Mouse (Mus musculus) C2C12 (cell line): ENCODE results near the gene Nid1. TPM values are rescaled to one million over a fixed set of nuclear protein-coding genes. Genes with fewer than 3 reads are reported as not detected.

Experiments used
- H3K27me3 ChIP-seq: one replicate; pipeline ENCODE4 v1.6.1; 2011; ENCODE audit not compliant: control insufficient read depth, insufficient read depth, insufficient read length
- H3K36me3 ChIP-seq: one replicate; pipeline ENCODE4 v1.6.1; 2011; ENCODE audit not compliant: control insufficient read depth, insufficient read depth
- H3K4me3 ChIP-seq: one replicate; pipeline ENCODE4 v1.5.1; 2011; ENCODE audit warnings: mild to moderate bottlenecking, control low read depth; ENCODE audit not compliant: poor library complexity, insufficient read depth, severe bottlenecking
- H3K79me2 ChIP-seq: one replicate; pipeline ENCODE4 v1.6.1; 2011; ENCODE audit not compliant: control insufficient read depth, insufficient read depth
- H3K79me3 ChIP-seq: one replicate; pipeline ENCODE4 v1.6.1; 2011; ENCODE audit warnings: low read depth, control low read depth
- H3ac ChIP-seq: one replicate; pipeline ENCODE3; 2011; ENCODE audit warnings: low read depth; ENCODE audit not compliant: control insufficient read depth, insufficient read length
- CEBPB ChIP-seq: IDR thresholded peaks from one replicate; pipeline ENCODE4 v1.6.1; 2011; ENCODE audit warnings: low read depth, mild to moderate bottlenecking, control low read depth, moderate library complexity
- CTCF ChIP-seq: IDR thresholded peaks from one replicate; pipeline ENCODE4 v1.5.1; 2011; ENCODE audit not compliant: control insufficient read depth, insufficient read depth, insufficient read length
- FOSL1 ChIP-seq: IDR thresholded peaks from one replicate; pipeline ENCODE4 v1.8.0; 2011; ENCODE audit warnings: mild to moderate bottlenecking, low read length; ENCODE audit not compliant: poor library complexity, insufficient read depth, severe bottlenecking
- MAX ChIP-seq: IDR thresholded peaks from one replicate; pipeline ENCODE4 v1.6.1; 2011; ENCODE audit warnings: mild to moderate bottlenecking, control low read depth
- MYOD1 ChIP-seq: IDR thresholded peaks from one replicate; pipeline ENCODE4 v1.6.1; 2011; ENCODE audit warnings: low read depth; ENCODE audit not compliant: control insufficient read depth, insufficient read length
- MYOG ChIP-seq: IDR thresholded peaks from one replicate; pipeline ENCODE4 v1.6.1; 2011; ENCODE audit not compliant: control insufficient read depth, insufficient read length; ENCODE audit errors: extremely low read depth
- USF1 ChIP-seq: IDR thresholded peaks from one replicate; pipeline ENCODE4 v1.6.1; 2011; ENCODE audit warnings: low read depth, mild to moderate bottlenecking, control low read depth, moderate library complexity
- polyA plus RNA-seq: library from polyadenylated mRNA; unstranded; fragments of >200 nt; fragmentation: generic; extraction: Trizol; gene quantifications from one replicate; pipeline ENCODE4 v1.2.1, GENCODE M21; 2012; ENCODE audit warnings: missing spikeins

The Nid1 gene
- polyA plus RNA-seq, 1 experiment = 90.0 TPM

GRCm38 (mm10) chr13:13476568-13476967 is 39.2 kb downstream of the Nid1 start:
- H3K4me3 ChIP-seq = no peak overlapping the region
- H3K36me3 ChIP-seq = peaks cover 79% of the 10 kb centered on the region
- H3K79me3 ChIP-seq = no peaks in the 10 kb centered on the region
- H3ac ChIP-seq = no peak overlapping the region
- H3K79me2 ChIP-seq = no peaks in the 10 kb centered on the region
- TF ChIP-seq CEBPB = no peak
- no peak for TF ChIP-seq USF1
- TF ChIP-seq FOSL1 = no peak
- TF ChIP-seq CTCF = no peak
- no peak for TF ChIP-seq MYOD1
- H3K27me3 ChIP-seq = no peaks in the 10 kb centered on the region

GRCm38 (mm10) chr13:13477046-13477445 is 39.7 kb downstream of the Nid1 start:
- no peaks in the 10 kb centered on the region for H3K27me3 ChIP-seq
- TF ChIP-seq MAX = no peak
- no peak for TF ChIP-seq MYOG
- no peak for TF ChIP-seq CTCF
- TF ChIP-seq CEBPB = no peak
- TF ChIP-seq MYOD1 = no peak
- TF ChIP-seq FOSL1 = no peak
- no peak for TF ChIP-seq USF1
- peaks cover 82% of the 10 kb centered on the region for H3K36me3 ChIP-seq
- no peaks in the 10 kb centered on the region for H3K79me3 ChIP-seq
- H3K79me2 ChIP-seq = no peaks in the 10 kb centered on the region
- no peak overlapping the region for H3ac ChIP-seq
- no peak overlapping the region for H3K4me3 ChIP-seq

GRCm38 (mm10) chr13:13479986-13480385 is 42.6 kb downstream of the Nid1 start:
- Histone ChIP-seq H3K36me3 (peaks cover 92% of the 10 kb centered on the region), H3K4me3 (no peak overlapping the region), H3K79me3 (no peaks in the 10 kb centered on the region), H3ac (no peak overlapping the region), H3K27me3 (no peaks in the 10 kb centered on the region), H3K79me2 (no peaks in the 10 kb centered on the region)
- TF ChIP-seq USF1 (no peak), MYOD1 (no peak), CTCF (no peak), FOSL1 (no peak), CEBPB (no peak), MAX (no peak), MYOG (no peak)

GRCm38 (mm10) chr13:13481033-13481432 is 43.7 kb downstream of the Nid1 start:
- Histone ChIP-seq H3K36me3 (peaks cover 88% of the 10 kb centered on the region), H3K4me3 (no peak overlapping the region), H3K79me2 (no peaks in the 10 kb centered on the region), H3ac (no peak overlapping the region), H3K27me3 (no peaks in the 10 kb centered on the region), H3K79me3 (no peaks in the 10 kb centered on the region)
- TF ChIP-seq MAX = no peak
- no peak for TF ChIP-seq FOSL1
- TF ChIP-seq MYOG = no peak
- no peak for TF ChIP-seq CEBPB
- TF ChIP-seq CTCF = no peak
- TF ChIP-seq MYOD1 = no peak
- TF ChIP-seq USF1 = no peak

GRCm38 (mm10) chr13:13481875-13482674 is 44.7 kb downstream of the Nid1 start:
- Histone ChIP-seq H3K36me3 (peaks cover 87% of the 10 kb centered on the region), H3K4me3 (no peak overlapping the region), H3K79me2 (no peaks in the 10 kb centered on the region), H3K27me3 (no peaks in the 10 kb centered on the region), H3ac (no peak overlapping the region), H3K79me3 (no peaks in the 10 kb centered on the region)
- no peak for TF ChIP-seq USF1
- TF ChIP-seq FOSL1 = no peak
- TF ChIP-seq CEBPB = no peak
- TF ChIP-seq CTCF = no peak
- TF ChIP-seq MYOD1 = no peak
- TF ChIP-seq MYOG = no peak
- no peak for TF ChIP-seq MAX

- H3ac ChIP-seq = no peak overlapping the region
- no peak for TF ChIP-seq MYOG
- no peak for TF ChIP-seq FOSL1
- no peak for TF ChIP-seq CEBPB
- TF ChIP-seq CTCF = no peak
- no peak for TF ChIP-seq MAX
- no peak for TF ChIP-seq USF1
- TF ChIP-seq MYOD1 = no peak
- H3K79me2 ChIP-seq = no peaks in the 10 kb centered on the region
- H3K27me3 ChIP-seq = no peaks in the 10 kb centered on the region
- H3K36me3 ChIP-seq = peaks cover 86% of the 10 kb centered on the region
- H3K79me3 ChIP-seq = no peaks in the 10 kb centered on the region
- no peak overlapping the region for H3K4me3 ChIP-seq
These were observed 47.0 kb downstream of the Nid1 start for GRCm38 (mm10) chr13:13484351-13484751.
